Comparison of ENCODE assay signal across 8 mouse cellular contexts in genomic region chr1:52118860-52119591, GRCm38 (mm10). TPM values are rescaled to one million over a fixed set of nuclear protein-coding genes. Genes with fewer than 3 reads are reported as not detected.
DNase-seq lines count a peak whose midpoint lies in the region; ATAC-seq and TF ChIP-seq lines count a peak whose summit lies in the region.

Gene Stat1 (plus strand): TSS chr1:52119440.

- H3K27ac ChIP-seq in embryonic facial prominence, embryonic 14.5 days (replicated peaks; ENCODE audit: low read depth, low read length), result peak within 1 kb of the TSS; percentile 48; the same call in 1 of the 2 replicates
- H3K27ac ChIP-seq in limb, embryonic 14.5 days (replicated peaks; ENCODE audit: low read depth, low read length), result peak within 1 kb of the TSS; percentile 77
- H3K27ac ChIP-seq in midbrain, postnatal 0 days (ENCODE audit: low read depth, low read length), result peak within 1 kb of the TSS; percentile 68; the same call in 1 of the 2 replicates

- DNase-seq in 3T3-L1 (ENCODE audit: low read depth, low spot score), result peak; percentile 91
- DNase-seq in adrenal gland, postnatal 4 days (ENCODE audit: low spot score in 2 of 2), result peak; percentile 63 to 74
- DNase-seq in embryonic facial prominence, embryonic 14.5 days (ENCODE audit: low spot score), result peak; percentile 92
- DNase-seq in heart, adult 8-10 months (ENCODE audit: low spot score), result peak; percentile 83
- DNase-seq in kidney, adult 9 months, result peak; percentile 84
- peak; percentile 94 for DNase-seq in limb, embryonic 14.5 days (ENCODE audit: low spot score)
- peak; percentile 91 for DNase-seq in midbrain, postnatal 0 days (ENCODE audit: low spot score)
- peak; percentile 71 to 78 for DNase-seq in spleen, postnatal 14 days (ENCODE audit: low spot score in 2 of 2)

- peak; percentile 52 for TF ChIP-seq CTCF in midbrain, postnatal 0 days (IDR thresholded peaks at IDR 0.05)

- peak within 1 kb of the TSS; percentile 93 for H3K4me3 ChIP-seq in embryonic facial prominence, embryonic 14.5 days (ENCODE audit: low read depth, low read length)
- peak within 1 kb of the TSS; percentile 93 for H3K4me3 ChIP-seq in limb, embryonic 14.5 days (replicated peaks; ENCODE audit: low read length)
- peak within 1 kb of the TSS; percentile 65 for H3K4me3 ChIP-seq in midbrain, postnatal 0 days (ENCODE audit: low read depth, low read length)

- TF ChIP-seq POLR2A in limb, embryonic 14.5 days (IDR thresholded peaks at IDR 0.05; ENCODE audit: borderline replicate concordance, extremely low read depth, insufficient read depth, insufficient read length), result 0 out of 2 replicates have a peak, but pooled peaks have one; percentile 51

- no peaks in the 10 kb centered on the region for H3K4me1 ChIP-seq in embryonic facial prominence, embryonic 14.5 days (ENCODE audit: control insufficient read depth, insufficient read depth, low read length)
- 0 out of 2 replicates have a peak, but pooled peaks cover 4% of the 10 kb centered on the region for H3K4me1 ChIP-seq in limb, embryonic 14.5 days (ENCODE audit: control insufficient read depth, insufficient read depth, low read length)
- H3K4me1 ChIP-seq in midbrain, postnatal 0 days (ENCODE audit: insufficient read depth, low read length), result no peaks in the 10 kb centered on the region

- H3K36me3 ChIP-seq in embryonic facial prominence, embryonic 14.5 days (ENCODE audit: control insufficient read depth, insufficient read depth, low read length), result peaks cover 4% of the 10 kb centered on the region; the same call in 1 of the 2 replicates
- peaks cover 3% of the 10 kb centered on the region; the same call in 1 of the 2 replicates for H3K36me3 ChIP-seq in limb, embryonic 14.5 days (ENCODE audit: control insufficient read depth, insufficient read depth, low read length)
- H3K36me3 ChIP-seq in midbrain, postnatal 0 days (ENCODE audit: insufficient read depth, low read length), result no peaks in the 10 kb centered on the region

- peak within 1 kb of the TSS; percentile 78 for H3K9ac ChIP-seq in embryonic facial prominence, embryonic 14.5 days (ENCODE audit: low read depth, low read length)
- H3K9ac ChIP-seq in limb, embryonic 14.5 days (ENCODE audit: low read depth, low read length, severe bottlenecking), result peak within 1 kb of the TSS; percentile 75
- H3K9ac ChIP-seq in midbrain, postnatal 0 days (replicated peaks; ENCODE audit: low read length, poor library complexity, severe bottlenecking), result peak within 1 kb of the TSS; percentile 62

- H3K4me2 ChIP-seq in embryonic facial prominence, embryonic 14.5 days (ENCODE audit: low read depth, low read length), result peak within 1 kb of the TSS; percentile 73
- H3K4me2 ChIP-seq in limb, embryonic 14.5 days (replicated peaks; ENCODE audit: low read depth, low read length, severe bottlenecking), result peak within 1 kb of the TSS; percentile 75
- peak within 1 kb of the TSS; percentile 84 for H3K4me2 ChIP-seq in midbrain, postnatal 0 days (ENCODE audit: low read depth, low read length, poor library complexity, severe bottlenecking)

- ATAC-seq in embryonic facial prominence, embryonic 14.5 days (ENCODE audit: low read depth), result peak; percentile 96
- ATAC-seq in limb, embryonic 14.5 days (ENCODE audit: low FRiP score, low read depth), result peak; percentile 96
- ATAC-seq in midbrain, postnatal 0 days (ENCODE audit: low FRiP score), result peak; percentile 92

- 4% methylated on average over 35 of the region's 37 CpGs for WGBS in embryonic facial prominence, embryonic 14.5 days
- WGBS in limb, embryonic 14.5 days, result 5% methylated on average over 33 of the region's 37 CpGs
- 3% methylated on average over 34 of the region's 37 CpGs for WGBS in midbrain, postnatal 0 days

- H3K9me3 ChIP-seq in embryonic facial prominence, embryonic 14.5 days (ENCODE audit: control insufficient read depth, low read length), result no peaks in the 10 kb centered on the region
- no peaks in the 10 kb centered on the region for H3K9me3 ChIP-seq in limb, embryonic 14.5 days (ENCODE audit: control insufficient read depth, low read length)
- no peaks in the 10 kb centered on the region for H3K9me3 ChIP-seq in midbrain, postnatal 0 days (ENCODE audit: low read length)

- no peaks in the 10 kb centered on the region for H3K27me3 ChIP-seq in embryonic facial prominence, embryonic 14.5 days (replicated peaks; ENCODE audit: control insufficient read depth, insufficient read depth, low read length)
- H3K27me3 ChIP-seq in limb, embryonic 14.5 days (ENCODE audit: control insufficient read depth, insufficient read depth, low read length), result no peaks in the 10 kb centered on the region
- H3K27me3 ChIP-seq in midbrain, postnatal 0 days (ENCODE audit: insufficient read depth, low read length), result no peaks in the 10 kb centered on the region

RNA-seq across cellular contexts. Expression of gene Stat1, which starts in this region (rescaled TPM):
- total RNA-seq in adrenal gland, postnatal 4 days (2021), result 10 to 100 TPM; 47.3 to 61.6 TPM
- polyA plus RNA-seq in embryonic facial prominence, embryonic 14.5 days (2014; fragmentation: Nextera tagmentation; extraction: Ambion mirVana), result 21.2 and 24.6 TPM in 2 replicates
- total RNA-seq in heart, adult 8-10 months (2022), result 10 to 100 TPM; 26.0 to 33.9 (median 26.9) TPM
- 12.9 and 14.8 TPM in 2 replicates for polyA plus RNA-seq in limb, embryonic 14.5 days (2012; rRNA removed)
- 20.6 and 25.6 TPM in 2 replicates for polyA plus RNA-seq in limb, embryonic 14.5 days (2014; fragmentation: Nextera tagmentation; extraction: Ambion mirVana)
- total RNA-seq in midbrain, postnatal 0 days (2014; rRNA removed), result 27.5 and 28.9 TPM in 2 replicates
- polyA plus RNA-seq in midbrain, postnatal 0 days (2015; fragmentation: Nextera tagmentation; extraction: Ambion mirVana), result 11.2 and 13.0 TPM in 2 replicates

Comparison
In these comparisons a context has a peak if more than half of its experiments do, and no peak if none do; other contexts are left out.
1. Peak in every context shown above with its lines: DNase-seq, ATAC-seq, H3K4me3 ChIP-seq and H3K27ac ChIP-seq.